Mouse (Mus musculus) MEL-GATA-1-ER (cell line): ENCODE measurements around the gene Osbpl11.

Source experiments
- DNase-seq: peaks from one replicate; pipeline ENCODE4 v3.0.0-alpha.2; 2012; ENCODE audit warnings: low read depth; ENCODE audit errors: extremely low read depth

Gene Osbpl11

DNA sequence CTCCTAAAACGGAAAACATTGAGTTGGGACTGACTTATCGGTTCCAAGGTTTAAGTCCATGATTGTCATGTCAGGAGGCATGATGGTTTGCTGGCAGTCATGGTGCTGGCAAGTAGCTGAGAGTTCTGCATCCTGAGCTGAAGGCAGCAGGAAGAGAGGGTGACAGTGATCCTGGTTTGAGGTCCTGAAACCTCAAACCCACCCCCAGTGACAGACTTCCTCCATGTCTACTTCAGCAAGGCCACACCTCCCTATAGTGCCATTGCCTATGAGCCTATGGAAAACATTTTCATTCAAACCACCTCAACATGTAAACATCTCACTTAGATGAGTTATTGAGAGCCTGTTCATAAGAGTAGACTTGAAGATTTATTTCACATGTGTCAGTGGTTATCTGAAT is 54.4 kb downstream of the Osbpl11 start:
- DNase-seq, result no peak

DNA sequence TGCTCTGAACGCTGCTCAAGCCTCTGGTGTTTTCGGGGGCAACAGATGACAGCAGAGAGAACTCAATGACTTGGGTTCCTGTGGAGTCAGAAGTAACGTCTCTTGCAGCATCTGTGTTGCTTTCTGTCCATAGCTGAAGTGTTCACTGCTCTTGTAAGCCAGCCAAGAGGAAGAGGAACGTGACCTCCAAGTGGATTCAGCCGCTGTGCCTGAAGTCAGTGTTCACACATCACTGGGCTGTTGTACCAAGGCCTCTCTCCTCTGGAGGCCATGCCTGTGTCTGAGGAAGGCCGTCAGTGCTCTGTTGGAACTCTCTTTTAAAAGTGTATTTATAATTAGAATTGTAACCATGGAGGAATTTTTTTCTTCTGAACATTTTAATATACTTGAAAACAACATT is 57.2 kb downstream of the Osbpl11 start:
- DNase-seq, result no peak

DNA sequence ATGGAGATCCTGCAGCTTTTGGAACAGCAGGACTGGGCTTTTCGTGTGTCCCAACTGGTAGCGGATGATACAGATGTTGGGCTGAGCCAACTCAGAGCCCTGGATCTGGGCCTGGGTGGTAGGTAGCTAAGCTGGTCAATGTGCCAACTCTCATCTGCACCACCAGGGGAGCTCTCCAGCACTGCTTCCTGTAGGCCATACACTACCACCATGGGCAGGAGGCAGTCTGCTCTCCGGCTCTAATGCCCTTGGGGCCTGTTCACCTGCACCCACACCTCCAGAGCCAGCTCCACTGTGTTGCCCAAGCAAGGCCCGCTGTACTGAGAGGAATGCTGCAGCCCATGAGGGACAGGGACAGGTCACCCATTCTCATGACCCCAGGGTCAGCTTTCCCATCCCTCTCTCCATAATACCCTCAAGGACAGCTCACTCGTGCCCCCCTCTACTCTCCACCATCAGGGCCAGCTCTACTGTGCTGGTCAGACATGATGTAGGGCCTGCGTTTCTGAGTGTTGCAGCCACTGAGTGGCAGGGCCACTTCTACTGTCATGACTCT is 59.3 kb downstream of the Osbpl11 start:
- no peak for DNase-seq

DNA sequence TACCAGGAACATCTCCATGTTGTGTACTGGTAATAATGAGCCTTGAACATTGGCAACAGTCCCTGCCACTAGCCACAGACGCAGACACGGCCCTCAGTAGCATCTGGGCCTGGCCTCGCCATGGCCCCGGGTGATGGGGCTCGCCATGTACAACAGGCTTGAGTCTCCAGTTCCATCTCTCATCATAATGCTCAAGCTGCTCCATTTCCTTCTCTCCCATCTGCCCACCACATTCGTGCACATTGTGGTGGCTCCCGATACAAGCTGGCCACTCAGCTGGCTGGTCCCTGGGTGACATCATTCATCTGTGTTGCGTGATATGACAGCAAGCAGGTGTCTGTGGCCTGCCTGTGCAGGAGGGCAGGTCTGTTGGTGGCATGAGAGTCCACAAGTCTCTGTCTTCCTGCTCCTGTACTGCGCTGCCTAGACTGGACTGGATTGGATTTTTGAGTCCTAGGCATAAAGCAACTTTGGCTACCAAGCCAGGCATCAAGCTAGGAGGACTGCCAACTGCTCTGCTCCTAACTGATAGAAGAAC is 60.1 kb downstream of the Osbpl11 start:
- no peak for DNase-seq

DNA sequence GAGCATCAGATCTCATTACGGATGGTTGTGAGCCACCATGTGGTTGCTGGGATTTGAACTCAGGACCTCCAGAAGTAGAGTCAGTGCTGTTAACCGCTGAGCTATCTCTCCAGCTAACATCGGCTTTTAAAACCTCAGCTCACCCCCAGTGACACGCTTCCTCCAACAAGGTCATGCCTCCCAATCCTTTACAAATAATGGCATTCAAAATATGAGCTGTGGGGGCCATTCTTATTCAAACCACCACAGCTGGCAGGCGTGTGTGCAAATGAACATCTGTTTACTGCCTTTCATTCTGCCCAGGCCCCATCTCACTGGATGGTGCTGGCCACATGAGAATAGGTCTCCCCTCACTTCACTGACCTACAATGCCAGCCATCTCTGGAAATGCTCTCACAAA is 61.7 kb downstream of the Osbpl11 start:
- no peak for DNase-seq

DNA sequence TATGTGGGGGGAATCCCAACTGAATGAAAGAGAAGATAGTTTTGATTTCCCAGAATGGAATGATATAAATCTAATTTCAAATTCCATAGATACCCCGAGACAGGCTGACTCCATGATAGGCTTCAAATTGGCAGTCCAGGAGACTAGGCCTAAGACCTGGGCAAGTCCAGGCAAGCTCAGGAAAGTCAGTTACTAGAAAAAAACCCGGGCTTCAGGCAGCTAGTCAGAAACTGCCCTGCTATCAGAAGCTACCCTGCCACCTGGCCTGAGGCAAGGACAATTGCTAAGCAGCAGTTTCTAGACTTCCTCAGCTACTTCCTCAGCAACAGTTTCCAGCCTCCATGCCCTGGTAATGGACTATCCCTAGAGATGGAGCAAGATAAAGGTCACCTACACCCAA is 62.1 kb downstream of the Osbpl11 start:
- DNase-seq, result no peak

DNA sequence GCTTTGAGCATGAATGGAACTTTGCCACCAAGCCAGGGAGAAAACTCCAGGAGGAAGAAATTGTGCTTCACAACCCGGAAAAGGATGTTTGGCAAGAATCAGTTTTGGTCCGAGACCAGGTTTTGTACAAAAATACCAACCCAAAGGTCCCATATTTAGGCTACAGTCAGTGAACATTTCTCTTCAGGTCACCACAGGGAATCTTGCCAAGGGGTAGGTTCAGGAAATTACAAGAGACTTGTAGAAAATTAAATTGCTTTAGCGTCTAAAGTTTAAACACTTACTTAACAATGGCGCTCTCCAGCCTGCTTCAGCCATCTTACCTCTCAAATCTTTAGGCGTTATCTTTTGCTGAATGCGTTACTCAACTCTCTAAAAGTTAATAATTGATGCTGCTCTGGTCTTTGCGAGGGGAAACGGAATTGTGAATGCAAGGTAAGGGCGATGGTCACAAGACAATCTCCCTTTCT is 65.8 kb downstream of the Osbpl11 start:
- peak; percentile 38 for DNase-seq

DNA sequence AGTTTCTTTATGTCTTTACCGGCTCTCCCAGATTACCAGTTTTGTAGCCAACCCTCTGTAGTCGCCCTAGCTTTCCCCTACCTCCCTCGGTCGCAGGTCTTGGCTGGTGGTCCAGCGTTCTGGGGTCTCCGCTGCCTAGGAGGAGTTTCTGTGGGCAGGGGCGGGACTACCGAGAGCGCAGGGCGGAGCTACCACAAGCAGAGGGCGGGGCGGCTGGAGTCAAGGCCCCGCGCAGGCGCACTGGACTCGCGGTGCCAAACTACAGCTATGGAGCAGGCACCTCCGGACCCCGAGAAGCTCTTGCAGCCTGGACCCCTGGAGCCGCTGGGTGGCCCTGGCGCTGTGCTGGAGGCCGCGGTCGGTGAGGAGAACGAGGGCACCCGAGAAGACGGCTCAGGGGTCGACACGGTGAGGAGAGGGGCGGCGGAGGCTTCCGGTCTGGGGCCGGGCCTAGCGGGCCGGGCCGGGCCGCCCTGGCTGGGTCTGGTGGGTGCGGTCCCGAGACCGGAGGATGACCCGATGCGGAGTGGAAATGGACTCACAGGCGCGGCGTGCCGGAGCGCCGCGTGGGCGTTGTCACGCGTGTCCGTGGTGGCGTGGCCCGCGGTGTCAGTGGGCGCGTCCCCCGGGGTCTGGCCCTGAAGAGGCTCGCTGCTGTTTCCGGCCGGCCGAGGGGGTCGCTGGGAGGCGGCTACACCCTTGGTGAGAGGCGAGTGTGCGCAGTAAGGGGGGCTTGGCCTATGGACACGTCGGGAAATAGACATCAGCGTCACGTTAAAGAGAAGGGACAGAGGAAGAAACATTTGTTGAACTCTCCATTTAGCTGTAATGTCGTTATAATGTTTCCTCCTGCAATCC is 66.6 kb downstream of the Osbpl11 start, which contains the start of gene Snx4:
TSS of gene Snx4 (plus strand) at position 249 of the 858 bp plus-strand sequence.
- DNase-seq, result peak; percentile 51

DNA sequence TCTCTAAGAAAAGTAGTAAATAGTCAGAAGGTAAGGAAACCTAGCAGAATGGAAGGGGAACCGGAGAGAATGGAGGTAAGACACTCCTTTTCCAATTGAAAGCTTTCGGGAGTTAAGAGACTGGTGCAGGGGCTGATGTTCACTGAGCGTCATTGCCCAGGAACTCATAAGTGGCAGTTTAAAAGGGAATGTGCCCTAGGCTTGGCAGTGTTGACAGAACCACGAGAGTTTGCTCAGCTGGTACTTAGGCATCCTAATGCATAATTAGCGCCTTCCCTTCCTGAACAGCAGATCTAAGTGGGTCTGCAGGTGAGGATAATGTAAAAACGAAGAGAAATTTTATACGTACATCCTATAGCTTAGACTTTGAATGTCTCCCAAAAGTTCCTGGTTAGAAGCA is 70.7 kb downstream of the Osbpl11 start:
- no peak for DNase-seq

DNA sequence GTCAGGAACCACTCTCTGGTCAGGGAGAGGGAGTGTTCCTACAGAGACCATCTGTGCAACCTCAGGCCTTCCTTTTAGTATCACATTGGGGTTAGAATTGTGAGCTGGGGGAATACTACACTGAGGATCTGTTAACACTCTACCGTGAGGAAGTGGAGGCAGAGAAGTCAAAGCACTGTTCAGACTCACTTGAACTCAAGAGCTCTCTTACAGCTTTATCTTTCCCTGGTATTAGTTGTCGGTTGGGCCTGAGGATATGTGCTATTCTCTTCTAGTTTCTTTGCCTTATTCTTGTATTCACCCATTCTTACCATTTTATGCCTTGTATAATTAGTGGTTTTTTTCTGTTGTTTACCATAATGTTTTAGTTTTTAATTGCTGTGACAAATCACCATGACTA is 73.7 kb downstream of the Osbpl11 start:
- DNase-seq, result peak; percentile 32

DNA sequence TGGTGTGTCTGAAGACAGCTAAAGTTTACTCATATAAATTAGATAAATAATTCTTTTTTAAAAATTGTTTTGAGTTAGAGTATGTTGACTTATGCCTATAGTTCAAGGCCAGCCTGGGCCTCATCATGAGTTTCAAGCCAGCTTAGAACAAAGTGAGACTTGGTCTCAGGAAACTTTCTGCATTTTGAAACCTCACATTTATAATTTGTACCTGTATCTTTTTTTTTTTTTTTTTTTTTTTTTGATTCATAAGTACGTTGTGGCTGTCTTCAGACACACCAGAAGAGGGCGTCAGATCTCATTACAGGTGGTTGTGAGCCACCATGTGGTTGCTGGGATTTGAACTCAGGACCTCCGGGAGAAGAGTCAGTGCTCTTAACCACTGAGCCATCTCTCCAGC is 75.0 kb downstream of the Osbpl11 start:
- no peak for DNase-seq

DNA sequence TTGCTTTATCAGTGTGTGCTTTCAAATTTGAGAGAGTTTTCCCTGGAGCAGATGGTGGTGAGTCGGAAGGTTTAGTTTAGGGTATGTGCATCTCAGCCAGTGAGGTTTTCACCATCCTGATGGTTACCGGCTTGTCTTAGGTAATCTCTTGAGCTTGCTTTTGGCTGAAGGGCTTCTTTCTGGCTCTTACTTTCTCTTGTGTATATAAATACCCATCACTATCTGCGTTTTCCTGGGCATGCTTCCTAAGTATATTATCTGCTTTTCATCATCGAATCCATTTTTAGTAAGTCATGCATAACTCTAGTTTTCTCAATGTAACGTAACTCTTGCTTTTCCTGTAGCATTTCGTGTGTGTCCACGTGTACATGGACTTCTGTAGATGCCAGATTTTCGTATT is 76.0 kb downstream of the Osbpl11 start:
- DNase-seq, result no peak

DNA sequence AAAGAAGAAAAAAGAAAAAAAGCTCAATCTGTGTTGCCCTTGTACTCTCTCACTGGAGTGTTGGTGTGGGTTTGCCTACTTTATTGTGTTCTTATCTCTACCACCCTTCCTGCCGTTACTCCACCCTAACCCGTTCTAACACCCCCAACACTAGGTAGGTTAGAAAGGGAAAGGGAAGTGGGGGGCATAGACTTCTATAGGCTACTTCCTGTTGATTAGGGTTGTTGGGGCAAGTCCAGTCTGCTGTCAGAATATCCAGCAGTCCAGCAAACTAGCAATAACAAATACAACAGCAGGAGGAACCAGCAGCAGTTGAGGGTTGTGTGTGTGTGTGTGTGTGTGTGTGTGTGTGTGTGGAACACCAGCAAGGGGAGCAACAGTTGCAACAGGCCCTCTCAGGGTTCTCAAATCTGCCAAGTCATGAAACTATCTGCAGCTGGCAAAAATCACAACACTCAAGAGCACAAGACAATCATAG is 76.8 kb downstream of the Osbpl11 start:
- DNase-seq, result peak; percentile 89

DNA sequence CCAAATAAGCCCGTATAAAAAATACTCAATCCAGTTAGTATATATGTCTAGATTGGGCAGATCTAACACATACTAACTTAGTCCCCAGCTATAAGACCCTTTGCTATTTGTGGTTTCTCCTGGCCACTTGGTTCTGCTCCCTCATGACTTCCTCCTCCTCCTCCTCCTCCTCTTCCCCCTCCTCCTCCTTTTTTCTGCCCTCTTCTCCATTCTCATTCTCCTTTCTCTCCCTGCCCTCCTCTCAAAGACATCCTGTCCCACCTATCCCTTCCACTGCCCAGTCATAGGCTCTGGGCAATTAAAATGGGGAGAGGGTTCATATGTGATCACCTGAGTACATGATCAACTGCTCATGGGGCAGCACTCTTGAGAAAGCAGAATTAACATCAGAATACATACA is 77.2 kb downstream of the Osbpl11 start:
- DNase-seq, result no peak

DNA sequence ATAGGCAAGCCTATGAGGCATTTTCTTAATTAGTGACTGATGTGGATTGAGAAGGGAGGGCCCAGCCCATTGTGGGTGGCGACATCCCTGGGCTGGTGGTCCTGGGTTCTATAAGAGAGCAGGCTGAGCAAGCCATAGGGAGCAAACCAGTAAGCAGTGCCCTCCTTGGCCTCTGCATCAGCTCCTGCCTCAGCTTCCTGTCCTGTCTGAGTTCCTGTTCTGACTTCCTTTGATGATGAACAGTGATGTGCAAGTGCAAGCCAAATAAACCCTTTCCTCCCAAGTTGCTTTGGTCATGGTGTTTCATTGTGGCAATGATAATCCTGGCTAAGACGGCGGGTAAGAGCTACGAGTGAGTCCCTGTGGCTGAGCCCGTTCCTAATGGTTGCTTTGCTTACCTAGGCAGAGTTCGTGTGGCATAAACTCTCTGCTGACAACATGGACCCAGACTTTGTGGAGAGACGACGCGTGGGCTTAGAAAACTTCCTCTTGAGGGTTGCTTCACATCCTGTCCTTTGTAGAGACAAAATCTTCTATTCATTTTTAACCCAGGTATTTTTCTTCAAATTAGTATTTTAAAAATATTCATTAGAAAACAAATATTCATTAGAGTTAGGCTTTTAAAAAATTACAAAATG is 82.9 kb downstream of the Osbpl11 start:
- no peak for DNase-seq

DNA sequence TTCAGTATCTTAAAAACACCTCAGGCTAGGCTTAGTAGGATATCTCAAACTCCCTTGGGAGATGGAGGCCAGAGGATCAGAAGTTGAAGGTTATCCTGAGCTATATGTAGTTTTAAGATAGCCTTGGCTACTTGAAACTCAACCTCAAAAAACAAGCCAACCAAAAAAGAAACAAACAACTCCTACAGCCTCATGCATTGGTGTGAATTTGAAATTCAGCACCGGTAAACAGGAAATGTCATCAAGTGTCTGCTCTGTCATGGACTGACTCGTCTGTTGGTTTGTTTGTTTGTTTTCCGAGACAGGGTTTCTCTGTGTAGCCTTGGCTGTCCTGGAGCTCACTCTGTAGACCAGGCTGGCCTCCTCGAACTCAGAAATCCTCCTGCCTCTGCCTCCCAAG is 87.0 kb downstream of the Osbpl11 start:
- DNase-seq, result no peak

DNA sequence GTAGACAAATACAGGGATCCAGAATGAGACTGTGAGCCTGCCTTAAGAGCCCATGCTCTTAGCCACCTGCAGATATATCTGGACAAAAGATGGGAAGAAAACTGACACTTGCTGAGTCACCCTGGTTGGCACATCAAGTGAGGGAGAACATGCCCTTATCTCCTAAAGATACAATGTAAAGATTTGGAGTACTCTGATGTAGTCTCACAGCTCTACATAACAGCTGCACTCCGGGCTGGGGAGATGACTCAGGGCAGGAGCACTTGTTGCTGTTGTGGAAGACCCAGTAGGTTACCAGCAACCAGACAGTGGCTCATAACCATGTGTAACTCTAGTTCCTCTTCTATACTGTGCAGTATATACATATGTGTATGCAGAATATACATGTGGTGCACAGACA is 98.2 kb downstream of the Osbpl11 start:
- DNase-seq, result no peak

DNA sequence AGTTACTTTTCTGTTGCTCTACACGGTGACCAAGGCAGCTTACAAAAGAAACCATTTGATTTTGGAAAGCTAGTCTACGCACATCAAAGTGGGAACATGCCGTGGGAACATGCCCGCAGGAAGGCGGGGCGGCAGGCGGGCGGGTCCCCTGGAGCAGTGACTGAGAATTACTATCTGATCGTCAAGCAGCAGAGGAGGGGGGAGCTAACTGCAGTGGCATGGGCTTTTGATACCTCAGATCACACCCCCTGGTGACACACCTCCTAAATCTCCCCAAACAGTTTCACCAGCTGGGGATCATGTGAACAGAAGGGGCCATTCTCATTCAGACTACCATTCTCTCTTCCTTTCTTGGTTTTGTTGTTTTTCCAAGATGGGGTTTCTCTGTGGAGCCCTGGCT is 103.7 kb downstream of the Osbpl11 start:
- DNase-seq, result no peak

DNA sequence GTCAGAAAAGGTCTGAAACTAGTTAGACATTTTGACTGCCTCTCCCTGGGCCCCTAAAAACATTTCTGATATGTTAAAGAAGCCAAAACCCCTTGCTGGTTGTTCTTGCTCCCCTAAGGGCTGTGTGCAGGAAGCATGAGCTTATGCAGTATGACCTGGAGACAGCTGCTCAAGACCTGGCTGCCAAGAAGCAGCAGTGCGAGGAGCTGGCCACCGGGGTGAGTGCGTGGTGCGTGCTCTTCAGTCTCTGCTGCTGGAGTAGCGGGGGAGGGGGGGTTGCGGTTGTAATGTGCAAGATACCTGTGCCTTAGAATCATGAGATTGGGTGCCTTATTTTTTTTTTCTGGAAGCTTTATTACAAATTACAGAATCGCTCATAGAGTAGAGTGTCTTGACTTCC is 105.1 kb downstream of the Osbpl11 start:
- no peak for DNase-seq

DNA sequence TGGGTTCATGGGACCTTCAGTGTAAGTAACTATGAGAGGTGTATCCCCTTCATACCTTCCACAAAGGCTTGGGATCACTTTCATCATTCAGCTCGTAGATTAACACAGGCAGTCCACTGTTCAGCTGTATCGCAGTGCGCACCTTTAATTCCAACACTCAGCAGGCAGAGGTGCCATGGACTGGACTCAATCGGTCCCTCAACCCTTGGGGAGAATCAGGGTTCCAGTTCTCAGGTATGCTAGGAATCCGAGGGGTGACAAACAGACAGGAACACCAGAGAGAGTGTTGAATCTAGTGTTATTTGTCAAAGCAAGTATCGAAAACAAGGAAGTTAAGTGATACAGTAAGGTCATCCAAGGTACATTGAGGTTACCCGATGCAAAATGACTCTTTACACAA is 107.4 kb downstream of the Osbpl11 start:
- DNase-seq, result no peak
